Mouse (Mus musculus): ENCODE data around the gene BC030867. TPM values are rescaled to one million over a fixed set of nuclear protein-coding genes. Genes with fewer than 3 reads are reported as not detected.

The BC030867 gene
- total RNA-seq, 1 experiment from 2014 or later = 1.3 TPM

- DNase-seq = no peak
Measured at GRCm38 (mm10) chr11:102291051-102291535, 42.4 kb downstream of the BC030867 start.

- DNase-seq = no peak
Measured at GRCm38 (mm10) chr11:102293971-102294370, 45.3 kb downstream of the BC030867 start.

GRCm38 (mm10) chr11:102294416-102294815, 45.7 kb downstream of the BC030867 start:
- DNase-seq = no peak

- no peak for DNase-seq
Measured at GRCm38 (mm10) chr11:102294887-102295597, 46.4 kb downstream of the BC030867 start.

DNA sequence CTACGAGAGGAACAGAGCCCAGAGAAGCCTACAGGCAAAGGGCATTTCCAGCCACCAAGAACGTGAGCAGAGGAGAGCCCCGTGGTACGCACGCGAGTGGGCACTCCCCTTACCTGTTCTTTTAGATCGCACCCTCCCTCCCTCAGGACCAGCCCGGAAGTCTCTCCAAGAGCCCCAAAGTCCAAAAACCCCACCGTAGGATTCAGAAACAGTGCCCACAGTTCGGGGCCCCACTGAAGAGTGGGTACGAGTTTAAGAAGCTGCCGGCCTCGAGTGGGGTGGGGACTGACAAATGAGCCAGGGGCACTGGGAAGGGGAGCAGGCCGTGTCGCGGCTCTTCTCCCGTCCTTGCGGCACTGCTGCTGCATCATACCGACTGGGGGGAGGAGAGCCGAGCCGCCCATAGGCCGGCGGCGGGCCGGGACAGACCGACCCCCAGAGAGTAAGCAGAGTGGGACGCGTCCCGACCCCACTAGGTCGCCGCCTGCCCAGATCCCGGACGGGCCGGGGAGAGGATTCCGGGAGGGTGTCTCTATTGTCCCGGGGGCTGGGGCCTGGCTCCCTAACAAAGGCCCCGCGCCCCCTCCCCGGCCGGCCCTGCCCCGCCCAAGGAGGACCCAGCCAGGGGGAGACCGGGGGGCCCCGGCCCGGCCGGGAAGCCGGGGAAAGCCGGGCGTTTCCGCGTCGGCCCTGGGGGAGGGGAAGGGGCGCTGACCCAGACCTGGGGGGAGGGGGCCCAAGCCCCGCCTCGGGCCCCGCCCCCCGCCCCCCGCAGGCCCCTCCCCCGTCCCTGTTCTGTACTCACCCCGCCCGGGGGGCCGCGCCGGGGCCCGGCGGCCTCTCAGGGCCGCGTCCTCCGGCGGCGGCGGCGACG, 47.2 kb downstream of the BC030867 start:
- DNase-seq = peak; percentile 65

- DNase-seq = peak; percentile 99
Measured at GRCm38 (mm10) chr11:102296491-102297472, 48.1 kb downstream of the BC030867 start, which contains the start of gene Atxn7l3. TSS of gene Atxn7l3 (minus strand) at chr11:102296631.

DNA sequence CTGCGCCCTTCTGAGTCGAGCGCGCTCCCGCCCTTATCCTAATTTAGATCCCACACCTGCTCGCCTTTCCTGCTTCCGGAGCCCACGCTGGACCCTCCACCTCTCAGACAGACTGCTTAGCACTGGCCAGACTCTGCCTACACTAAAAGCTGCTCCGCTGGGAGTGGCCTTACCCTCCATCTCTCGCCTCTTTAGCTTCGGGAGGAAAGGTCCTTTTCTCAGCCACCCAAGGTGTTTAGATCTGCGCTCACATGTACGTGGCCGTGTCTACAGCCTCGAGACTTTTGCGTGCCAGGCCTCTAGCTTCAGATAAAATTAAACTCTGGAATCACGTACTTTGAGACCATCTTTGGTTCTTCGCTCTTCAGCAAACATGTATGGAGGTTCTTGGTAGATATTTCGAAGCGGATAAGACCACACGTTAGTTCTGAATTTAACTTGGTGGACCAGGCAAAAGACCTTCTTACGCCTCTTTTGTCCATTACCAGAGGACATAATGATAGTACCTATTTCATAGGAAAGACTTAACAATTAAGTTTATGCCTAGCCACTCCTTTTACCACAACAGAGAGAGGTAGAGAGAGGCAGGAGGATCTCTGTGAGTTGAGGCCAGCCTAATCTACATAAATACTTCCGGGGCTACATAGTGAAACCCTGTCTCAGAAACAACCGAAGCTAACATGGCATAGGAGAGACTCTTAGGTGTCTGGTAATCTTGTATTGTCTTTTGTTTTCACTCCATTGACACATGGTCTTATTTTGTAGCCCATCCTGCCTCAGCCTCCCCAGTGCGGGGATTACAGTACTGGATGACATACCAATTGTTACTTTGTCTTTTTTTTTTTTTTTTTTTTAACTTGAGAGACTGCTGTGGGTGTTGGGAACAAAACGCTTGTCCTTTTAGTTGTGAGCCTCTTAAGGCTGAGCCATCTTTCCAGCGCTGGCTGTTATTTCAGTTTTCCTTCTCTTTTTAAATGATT, 49.2 kb downstream of the BC030867 start:
- no peak for DNase-seq

DNA sequence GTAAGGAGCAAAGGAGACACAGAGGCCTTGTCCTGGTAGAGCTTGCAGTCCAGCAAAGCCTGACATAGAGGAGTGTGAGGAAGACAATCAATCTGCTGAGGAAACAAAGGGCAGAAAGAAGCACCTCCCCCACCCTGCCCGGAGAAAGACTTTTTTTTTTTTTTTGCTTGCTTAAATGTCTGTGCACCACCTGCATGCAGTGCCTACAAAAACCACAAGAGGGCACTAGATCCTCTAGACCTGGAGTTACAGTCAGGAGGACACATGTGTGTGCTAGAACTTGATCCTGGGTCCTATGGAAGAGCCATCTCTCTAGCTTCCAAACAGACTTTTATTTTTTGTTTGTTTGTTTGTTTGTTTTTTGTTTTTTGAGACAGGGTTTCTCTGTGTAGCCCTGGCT, 51.2 kb downstream of the BC030867 start:
- DNase-seq = peak; percentile 47

DNA sequence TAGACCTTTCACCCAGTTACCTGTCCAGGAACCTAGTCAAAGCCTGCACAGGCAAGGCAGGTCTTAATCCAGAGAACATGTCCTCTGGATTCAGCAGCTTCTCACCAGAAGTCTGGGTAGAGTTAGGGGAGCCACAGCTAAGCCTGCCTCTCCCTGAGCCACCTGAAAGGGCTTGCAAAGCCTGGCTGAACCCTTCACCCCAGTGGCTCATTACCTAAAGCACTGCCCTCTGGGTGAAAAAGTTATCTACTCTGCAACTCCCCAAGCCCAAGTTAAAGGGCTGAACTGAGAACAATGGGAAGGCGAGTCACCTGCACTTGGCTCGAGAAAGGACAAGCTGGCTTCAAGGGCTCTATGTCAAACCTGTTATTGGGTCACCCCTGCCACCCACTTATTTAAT, 55.5 kb downstream of the BC030867 start:
- DNase-seq = no peak

DNA sequence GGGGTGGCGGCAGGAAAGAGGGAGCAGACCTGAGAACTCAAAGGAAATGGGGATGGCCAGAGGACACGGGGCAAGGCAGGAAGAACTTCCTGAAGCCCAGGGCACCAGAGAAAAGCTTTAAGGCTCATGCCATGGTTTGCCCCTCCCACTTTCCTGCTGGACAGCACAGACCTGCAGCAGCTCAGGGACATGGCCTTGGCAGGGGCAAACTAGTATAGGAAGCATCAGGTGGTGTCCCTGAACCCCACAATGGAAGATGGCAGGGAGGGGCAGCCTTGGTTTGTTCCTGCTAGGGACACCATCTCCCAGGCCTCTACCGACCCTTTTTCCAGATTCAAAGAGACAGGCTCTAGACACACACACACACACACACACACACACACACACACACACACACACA, 56.7 kb downstream of the BC030867 start:
- DNase-seq = no peak

DNA sequence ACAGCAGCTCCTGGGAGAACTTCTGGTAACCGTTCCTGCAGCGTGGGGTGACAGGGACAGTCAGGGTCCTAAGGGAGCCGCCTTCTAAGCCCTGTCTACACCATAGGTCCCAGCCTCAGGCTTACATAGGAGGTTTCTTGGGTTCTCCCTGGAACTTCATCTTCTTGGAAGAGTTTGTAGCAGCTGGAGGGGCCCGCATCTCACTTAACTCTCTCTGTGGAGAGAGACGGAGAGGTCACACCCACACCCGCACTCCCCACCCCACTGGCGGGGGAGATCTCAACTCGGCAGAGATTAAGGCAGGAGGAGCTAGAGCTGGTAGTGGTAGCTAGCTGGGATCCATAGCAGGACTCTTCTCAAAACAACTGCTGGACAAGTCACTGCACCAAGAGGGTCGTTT, 59.4 kb downstream of the BC030867 start:
- DNase-seq = no peak

DNA sequence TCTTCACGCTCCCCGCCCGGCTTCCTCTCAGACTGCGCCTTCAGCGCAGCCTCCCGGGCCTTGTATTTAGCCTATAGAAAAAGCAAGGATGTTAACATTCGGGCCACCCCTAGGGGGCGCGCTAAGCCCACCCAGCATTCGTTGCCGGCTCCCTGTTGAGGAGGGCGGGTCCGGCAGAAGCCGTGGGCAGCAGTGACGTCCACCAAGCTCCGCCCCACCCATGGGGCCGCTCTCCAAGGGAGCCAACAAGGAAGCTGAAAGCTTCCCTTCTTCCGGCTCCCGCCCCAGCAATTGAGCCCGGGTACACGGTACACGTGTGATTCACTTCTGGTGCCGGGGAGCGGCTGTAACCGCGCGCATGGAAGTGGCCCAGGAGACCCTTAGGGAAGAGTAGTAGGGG, 60.3 kb downstream of the BC030867 start:
- peak; percentile 98 for DNase-seq

DNA sequence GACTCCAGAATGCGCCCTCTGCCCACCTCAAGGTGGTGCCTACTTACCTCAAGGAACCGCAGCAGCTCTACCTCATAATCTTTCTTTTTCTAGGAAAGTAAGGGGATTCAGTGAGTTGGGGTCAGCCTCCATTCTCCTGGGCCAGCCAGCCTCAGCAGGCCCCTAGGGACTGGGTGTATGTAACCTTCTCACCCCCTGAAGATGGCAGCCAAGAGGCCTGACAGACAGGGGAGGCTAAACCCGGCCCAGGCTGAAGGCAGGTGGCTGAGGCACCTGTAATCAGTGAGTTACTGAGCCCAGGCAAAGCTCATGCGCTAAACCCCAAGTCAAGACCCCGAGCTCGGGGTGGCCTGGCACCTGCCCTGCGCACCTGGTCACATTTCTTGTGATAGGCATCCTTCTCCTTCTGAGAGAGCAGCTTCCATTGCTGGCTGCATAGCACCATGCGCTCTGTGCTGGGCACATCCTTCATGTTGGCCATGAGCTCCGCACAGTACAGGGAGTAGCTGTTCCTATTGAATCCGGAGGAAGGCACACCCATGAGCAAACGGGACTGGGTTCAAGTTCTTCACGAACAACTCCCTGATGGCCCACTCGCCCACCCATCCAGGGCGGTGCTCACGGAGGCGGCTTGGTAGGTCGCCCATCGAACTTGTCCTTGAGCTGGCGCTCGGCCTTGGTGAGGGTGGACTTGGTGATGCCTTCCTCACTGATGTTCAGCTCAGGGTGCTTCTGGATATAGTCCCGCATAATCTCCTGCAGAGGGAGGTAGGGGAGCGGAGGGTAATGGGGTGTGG, 61.3 kb downstream of the BC030867 start:
- DNase-seq = peak; percentile 53

GRCm38 (mm10) chr11:102310768-102311695, 62.4 kb downstream of the BC030867 start:
- peak; percentile 29 for DNase-seq

GRCm38 (mm10) chr11:102311966-102312365, 63.3 kb downstream of the BC030867 start:
- DNase-seq = no peak

DNA sequence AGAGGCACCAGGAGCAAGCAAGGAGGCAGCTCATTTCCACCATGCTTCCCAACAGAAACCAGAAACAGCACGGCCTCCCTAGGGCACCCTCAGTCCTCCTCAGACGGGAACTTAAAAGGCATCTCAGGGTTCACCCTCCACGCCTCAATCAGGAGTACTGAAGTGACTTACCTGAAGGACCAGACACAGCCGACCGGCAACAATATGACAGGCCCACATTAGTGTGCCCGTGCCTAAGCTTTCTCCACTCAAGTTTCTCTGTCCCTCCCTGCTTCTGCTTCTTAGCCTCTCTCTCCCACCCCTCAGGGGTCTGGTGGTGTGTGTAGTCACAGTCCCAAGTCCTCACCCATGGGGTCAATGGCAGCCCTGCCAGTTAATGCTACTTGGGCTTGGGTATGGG, 63.9 kb downstream of the BC030867 start:
- no peak for DNase-seq

- no peak for DNase-seq
Measured at GRCm38 (mm10) chr11:102314321-102314720, 65.6 kb downstream of the BC030867 start.
